Mouse (Mus musculus): ENCODE measurements around the gene 4930523C07Rik.
A peak's percentile ranks its signal among the peaks of the same experiment; 100 is the strongest.

The 4930523C07Rik gene

GRCm38 (mm10) chr1:160044237-160045021, at the start of gene 4930523C07Rik:
4930523C07Rik (plus strand) TSS chr1:160044382.
- peak; percentile 85 for DNase-seq (ENCODE audit: low read depth, low spot score)

DNA sequence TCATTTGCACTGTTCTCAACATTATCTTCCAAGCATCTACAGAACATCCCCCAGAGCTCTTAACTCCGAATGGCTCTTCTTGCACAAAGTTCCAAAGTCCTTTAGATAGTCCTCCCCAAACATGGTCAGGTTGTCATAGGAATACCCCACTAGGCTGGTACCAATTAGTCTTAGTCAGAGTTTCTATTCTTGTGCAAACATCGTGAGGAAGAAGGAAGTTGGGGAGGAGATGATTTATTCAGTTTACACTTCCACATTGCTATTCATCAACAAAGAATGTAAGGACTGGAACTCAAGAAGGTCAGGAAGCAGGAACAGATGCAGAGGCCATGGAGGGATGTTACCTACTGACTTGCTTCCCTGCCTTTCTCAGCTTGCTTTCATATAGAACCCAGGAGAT, 46.9 kb upstream of the 4930523C07Rik start:
- no peak for DNase-seq (ENCODE audit: low read depth, low spot score)

DNA sequence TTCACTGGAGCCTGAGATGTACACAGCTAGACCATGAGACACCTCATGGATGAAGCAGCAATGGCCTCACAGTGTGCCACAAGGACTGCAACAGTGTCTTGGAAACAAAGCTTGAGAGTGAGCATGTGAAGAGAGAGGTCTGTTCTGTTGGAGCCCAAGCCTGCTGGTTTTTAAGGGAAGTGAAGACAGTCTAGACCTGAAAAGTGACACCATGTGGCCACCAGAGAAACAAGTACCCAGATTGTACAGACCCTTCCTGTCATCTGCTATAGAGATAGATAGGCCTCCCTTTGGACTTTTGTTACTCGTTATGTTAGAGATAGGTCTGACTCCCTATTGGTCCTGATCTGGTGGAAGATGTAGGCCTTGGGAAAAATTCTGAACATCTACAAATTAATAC, 45.8 kb upstream of the 4930523C07Rik start:
- peak; percentile 14 for DNase-seq (ENCODE audit: low read depth, low spot score)

DNA sequence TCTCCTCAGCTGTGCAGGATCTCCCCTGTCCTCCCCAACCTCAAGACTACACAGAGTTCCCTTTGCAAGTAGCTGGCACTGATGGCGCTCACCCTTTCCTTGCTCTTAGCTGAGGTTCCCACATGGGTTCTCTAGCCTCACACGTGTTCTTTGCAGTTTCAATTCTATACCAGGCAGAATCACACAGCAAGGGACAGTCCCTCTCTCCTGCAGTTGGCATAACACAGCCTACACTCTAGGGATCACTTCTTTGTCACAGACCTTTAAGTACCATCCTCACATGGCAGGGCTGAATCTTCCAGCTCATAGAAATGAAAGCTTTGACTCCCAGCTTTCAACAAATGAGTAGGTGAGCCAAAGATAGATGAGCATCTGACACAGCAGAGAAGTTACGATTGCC, 45.0 kb upstream of the 4930523C07Rik start:
- peak; percentile 48 for DNase-seq (ENCODE audit: low read depth, low spot score)

DNA sequence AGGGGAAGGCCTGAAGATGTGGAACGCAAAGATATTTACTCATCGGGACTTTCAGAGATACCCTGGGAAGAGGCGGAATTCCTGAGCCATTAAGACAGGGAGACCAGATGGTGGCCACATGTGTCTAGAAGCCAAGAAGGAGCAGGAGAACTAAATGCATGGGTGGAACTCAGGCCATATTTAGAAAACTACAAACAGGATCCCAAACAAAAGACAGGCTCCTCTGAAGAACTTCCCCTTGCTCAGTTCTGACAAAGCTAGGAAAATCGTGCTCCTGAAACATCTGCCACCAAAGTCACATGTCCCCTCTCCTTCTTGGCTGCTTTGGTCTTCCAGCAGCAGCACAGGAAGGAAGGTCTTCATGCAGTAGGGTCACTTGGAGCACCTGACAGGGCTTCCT, 38.9 kb upstream of the 4930523C07Rik start:
- DNase-seq (ENCODE audit: low read depth, low spot score), result no peak

GRCm38 (mm10) chr1:160006919-160007588, 37.1 kb upstream of the 4930523C07Rik start:
- peak; percentile 68 for DNase-seq (ENCODE audit: low read depth, low spot score)

DNA sequence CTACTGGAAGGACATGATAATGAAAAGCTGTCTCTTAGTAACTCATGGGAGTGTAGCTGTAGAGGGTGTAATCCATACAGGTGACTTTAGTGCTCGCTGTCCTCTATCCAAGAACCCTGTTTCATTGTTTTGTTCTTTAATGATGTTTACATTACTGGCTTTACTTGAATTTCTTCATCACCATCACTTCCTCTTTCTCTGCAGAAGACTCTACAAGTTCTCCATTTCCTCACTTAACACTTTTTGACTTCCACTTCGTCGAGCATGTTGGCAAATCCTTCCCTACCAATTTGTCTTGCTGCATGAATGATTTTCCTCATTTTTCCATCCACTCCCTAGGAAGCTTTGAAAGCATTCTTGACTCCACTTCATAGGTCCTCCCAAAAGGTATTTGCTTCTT, 31.1 kb upstream of the 4930523C07Rik start:
- DNase-seq (ENCODE audit: low read depth, low spot score), result no peak

DNA sequence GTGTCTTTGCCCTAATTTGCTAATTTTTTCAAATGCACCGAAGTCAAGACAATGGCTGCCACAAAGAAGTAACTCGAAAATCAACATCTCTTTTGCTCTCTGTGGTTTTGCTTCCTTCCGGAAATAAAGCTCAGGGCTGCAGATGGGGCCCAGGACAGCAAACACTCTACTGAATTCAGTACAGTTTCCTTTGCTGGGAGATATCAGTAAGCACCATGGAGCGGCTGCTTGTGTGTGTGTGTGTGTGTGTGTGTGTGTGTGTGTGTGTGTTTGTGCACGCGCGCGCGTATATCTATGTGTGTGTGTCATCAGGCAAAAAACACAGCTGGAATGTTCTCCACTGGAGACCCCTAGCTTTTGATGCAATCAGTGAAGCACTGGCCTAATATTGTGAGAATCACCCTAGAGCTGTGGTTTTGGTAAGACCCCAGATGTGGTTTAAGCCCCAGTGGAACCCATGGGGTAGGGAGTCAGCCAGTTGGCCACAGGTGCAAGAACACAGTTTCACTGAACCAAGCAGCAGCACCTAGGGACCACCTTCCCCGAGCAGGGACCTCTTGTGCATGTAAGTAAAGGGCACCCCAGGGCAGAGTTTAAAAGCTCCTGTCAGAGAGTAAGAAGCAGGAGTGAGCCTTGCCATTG, 19.7 kb upstream of the 4930523C07Rik start:
- peak; percentile 77 for DNase-seq (ENCODE audit: low read depth, low spot score)

GRCm38 (mm10) chr1:160025146-160025894, 18.9 kb upstream of the 4930523C07Rik start:
- DNase-seq (ENCODE audit: low read depth, low spot score), result peak; percentile 42

GRCm38 (mm10) chr1:160025895-160026255, 18.3 kb upstream of the 4930523C07Rik start:
- DNase-seq (ENCODE audit: low read depth, low spot score), result no peak

DNA sequence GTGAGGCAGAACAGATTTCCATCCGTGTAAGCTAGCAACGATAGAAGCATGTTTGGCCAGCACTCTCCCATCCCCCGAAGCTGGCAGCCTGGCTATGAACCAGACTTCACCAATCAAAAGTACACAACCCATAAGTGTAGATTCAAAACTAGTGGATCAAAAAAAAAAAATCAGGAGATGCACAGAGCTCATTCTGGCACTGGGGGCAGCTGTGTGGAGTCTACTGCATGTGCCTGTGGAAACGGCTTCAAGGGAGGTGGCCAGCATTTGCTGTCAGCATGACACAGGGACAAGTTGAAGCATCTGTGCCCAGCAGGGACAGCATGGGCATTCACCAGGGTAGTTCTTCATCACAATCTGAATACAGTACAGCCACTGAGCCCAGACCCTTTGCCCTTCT, 16.2 kb upstream of the 4930523C07Rik start:
- DNase-seq (ENCODE audit: low read depth, low spot score), result no peak

DNA sequence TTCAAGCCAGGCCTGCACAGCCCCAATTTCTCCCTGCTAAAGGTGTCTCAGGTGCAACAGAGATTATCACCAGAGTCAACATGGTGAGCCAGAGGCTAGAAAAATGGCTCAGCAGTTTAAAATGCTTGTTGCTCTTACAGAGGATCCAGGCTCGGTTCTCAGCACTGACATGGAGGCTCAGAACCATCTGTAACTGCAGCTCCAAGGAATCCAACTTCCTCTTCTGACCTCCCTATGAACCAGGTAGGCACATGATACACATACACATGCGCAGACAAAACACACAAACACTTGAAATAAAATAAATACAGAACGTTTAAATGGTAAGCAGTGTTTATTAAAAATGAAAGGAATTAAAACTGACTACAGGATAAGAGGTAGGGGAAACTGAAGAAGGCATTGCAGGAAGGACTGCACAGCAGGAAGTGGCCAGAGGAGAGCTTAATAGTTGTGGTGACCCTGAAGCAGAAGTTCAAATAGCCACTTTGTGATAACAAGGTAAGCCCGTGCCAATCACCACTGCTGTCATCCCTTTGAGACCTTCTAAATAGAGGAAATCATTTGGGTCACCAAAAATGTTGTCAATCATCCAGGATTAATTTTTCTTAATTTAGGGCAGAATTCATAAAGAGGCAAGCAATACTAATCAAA, 10.1 kb upstream of the 4930523C07Rik start:
- DNase-seq (ENCODE audit: low read depth, low spot score), result no peak

GRCm38 (mm10) chr1:160035561-160035960, 8.6 kb upstream of the 4930523C07Rik start:
- no peak for DNase-seq (ENCODE audit: low read depth, low spot score)

DNA sequence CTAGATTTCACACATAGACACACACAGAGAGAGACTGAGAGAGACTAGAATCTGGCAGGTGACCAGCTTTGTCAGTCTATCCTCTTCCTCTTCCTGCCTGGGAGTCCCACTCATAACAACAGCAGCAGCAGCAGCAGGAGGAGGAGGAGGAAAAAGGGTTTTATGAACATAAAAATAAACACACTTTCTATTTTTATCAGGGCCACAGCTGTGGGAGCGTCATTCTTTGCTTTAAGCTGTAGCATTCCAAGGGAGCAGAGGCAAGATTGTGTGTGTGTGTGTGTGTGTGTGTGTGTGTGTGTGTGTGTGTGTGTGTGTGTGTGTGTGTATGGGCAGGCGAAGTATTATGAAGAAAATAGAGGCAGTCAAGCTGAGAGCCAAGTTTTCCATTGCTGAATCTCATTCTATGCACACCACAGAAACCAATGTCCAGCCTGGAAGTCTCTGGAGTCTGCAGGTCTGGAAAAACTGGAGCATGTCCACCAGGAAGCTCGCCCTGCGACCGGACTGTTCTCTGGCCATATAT, 7.1 kb upstream of the 4930523C07Rik start:
- DNase-seq (ENCODE audit: low read depth, low spot score), result peak; percentile 48

DNA sequence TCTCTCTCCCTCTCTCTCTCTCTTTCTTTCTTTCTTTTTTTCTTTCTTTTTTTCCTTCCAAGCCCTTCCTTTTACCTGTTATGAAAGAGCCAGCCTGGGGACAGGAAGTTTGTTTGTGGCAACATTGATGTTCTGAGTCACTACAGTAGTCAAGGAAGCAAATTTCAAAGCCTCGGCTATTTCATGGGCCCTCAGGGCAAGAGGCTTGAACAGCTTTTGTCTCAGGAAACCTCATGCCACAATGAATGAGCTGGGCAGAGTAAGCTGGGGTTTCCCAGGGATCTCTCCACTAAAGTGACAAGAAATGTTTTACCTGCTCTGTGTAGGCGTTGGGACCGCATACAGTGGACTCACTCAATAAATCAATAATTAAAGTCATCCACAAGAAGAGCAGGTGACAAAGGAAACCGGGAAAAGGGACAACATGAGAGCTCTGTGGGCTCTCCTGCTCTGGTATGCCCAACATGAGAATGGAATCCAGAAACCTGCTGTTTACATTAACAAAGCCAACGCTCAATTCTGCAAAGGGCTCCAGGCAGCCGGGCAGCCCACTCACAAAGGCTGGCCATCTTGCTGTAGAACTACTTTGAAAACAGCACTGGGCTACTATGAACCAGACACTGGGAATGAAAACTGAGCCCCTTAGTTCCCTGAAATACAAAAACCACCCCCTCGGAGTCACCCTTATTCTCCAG, 4.1 kb upstream of the 4930523C07Rik start:
- DNase-seq (ENCODE audit: low read depth, low spot score), result no peak

- DNase-seq (ENCODE audit: low read depth, low spot score), result no peak
Observed at GRCm38 (mm10) chr1:160041264-160041775, 2.9 kb upstream of the 4930523C07Rik start.

GRCm38 (mm10) chr1:160042351-160042750, 1.8 kb upstream of the 4930523C07Rik start:
- peak; percentile 63 for DNase-seq (ENCODE audit: low read depth, low spot score)

GRCm38 (mm10) chr1:160043271-160043975, 759 bp upstream of the 4930523C07Rik start:
- DNase-seq (ENCODE audit: low read depth, low spot score), result no peak

DNA sequence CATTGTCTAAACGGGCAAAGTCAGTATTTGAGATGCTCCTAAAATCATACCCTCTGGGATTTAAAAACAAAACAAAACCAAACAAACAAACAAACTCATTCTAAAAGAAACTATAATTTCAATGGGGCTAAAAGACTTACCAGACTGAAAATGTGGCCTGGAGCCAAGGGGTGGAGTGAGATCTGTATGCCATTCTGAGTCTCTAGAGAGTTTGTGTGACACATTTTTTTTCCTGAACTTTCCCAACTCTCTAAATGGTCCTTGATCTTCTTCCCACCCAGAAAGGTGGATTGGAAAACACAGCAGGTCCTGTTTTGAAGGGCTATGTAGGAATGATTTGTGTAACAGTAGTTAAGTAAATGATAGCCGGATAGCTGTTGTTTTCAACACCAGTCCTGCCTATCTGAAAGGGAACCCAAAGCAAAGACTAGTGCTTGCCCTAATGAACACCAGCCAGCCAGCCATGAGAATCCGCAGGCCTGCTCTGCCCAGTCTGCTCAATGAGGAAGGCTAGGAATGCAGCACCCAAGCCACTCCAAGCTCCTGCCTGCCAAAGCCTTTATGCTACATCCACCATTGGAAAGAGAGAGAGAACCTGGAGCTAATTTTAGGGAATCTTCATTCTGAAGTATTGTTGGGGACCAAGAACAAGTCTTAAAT, 1.0 kb downstream of the 4930523C07Rik start:
- DNase-seq (ENCODE audit: low read depth, low spot score), result peak; percentile 59

Measured in CD4-positive, CD25-positive, alpha-beta regulatory T cell, adult 2 months (primary cell).